Mouse (Mus musculus) brain, embryonic 14.5 days (tissue): ENCODE data around the gene Rrp7a. TPM values are rescaled to one million over a fixed set of nuclear protein-coding genes. Genes with fewer than 3 reads are reported as not detected.
A peak's percentile ranks its signal among the peaks of the same experiment; 100 is the strongest.

Source experiments
- DNase-seq: peaks from one replicate; pipeline ENCODE4 v3.0.0-alpha.2; 2011; ENCODE audit warnings: low read depth
- CTCF ChIP-seq: fragments of 200-500 bp; IDR thresholded peaks from 2 replicates; pipeline ENCODE4 v1.5.1; 2012; ENCODE audit warnings: inconsistent platforms, mild to moderate bottlenecking, moderate library complexity, borderline replicate concordance; ENCODE audit not compliant: insufficient read depth, insufficient read length; ENCODE audit errors: extremely low read depth
- POLR2A ChIP-seq: fragments of 200-500 bp; IDR thresholded peaks from 2 replicates; pipeline ENCODE4 v1.6.1; 2012; ENCODE audit warnings: mild to moderate bottlenecking, inconsistent platforms, borderline replicate concordance; ENCODE audit not compliant: poor library complexity, insufficient read depth, insufficient read length, severe bottlenecking; ENCODE audit errors: extremely low read depth
- polyA plus RNA-seq: library from polyadenylated mRNA; depleted of rRNA; stranded (reverse); fragments of >200 nt; gene quantifications from 2 replicates; pipeline ENCODE4 v1.2.3, GENCODE M21; 2012; rRNA removed

Gene Rrp7a
- polyA plus RNA-seq: 106 and 111 TPM in 2 replicates

- TF ChIP-seq POLR2A (peak; percentile 34; the same call in 1 of the 2 replicates), CTCF (no peak)
- peak; percentile 96 for DNase-seq
Observed at GRCm38 (mm10) chr15:83122566-83123145, at the start of gene Rrp7a. Gene Rrp7a (minus strand): TSS chr15:83122801.

DNA sequence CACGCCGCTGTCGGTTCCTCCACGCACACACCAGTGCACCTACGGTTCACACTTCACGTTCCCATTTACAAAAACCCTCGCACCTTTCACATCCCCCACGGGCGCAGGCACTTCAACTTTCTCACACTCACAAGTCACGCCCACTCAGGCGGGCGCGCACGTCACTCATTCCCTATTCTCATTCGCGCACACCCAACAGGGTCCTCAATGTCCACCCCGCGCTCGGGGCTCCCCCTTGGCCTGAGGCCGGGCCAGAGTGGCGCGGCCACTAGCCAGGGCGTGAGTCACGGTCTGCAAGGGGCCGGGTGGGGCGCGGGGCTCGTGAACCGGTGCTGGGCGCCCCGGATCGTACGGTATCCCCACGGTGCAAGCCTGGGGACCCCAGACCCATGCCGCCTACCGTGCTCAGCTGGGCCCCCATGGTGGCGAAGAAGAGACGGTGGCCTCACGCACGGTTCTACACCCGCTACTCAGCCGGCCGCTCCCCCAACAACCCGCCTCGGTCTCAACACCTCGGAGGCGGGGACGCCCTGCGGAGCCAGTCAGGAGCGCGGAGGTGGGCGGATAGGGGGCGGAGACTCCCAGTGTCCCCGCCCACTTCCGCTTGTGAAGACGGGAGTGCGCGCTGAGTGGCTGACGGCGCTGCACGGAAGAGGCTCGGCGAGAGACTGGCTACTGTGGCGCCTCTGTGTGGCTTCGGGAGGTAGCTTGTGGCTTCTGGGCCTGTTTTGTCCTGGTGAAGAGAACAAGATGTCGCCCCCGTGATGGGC, 49.3 kb upstream of the Rrp7a start:
- peak; percentile 99 for DNase-seq
- TF ChIP-seq POLR2A (0 out of 2 replicates have a peak, but pooled peaks have one; percentile 76), CTCF (peak; percentile 41; the same call in 1 of the 2 replicates)

DNA sequence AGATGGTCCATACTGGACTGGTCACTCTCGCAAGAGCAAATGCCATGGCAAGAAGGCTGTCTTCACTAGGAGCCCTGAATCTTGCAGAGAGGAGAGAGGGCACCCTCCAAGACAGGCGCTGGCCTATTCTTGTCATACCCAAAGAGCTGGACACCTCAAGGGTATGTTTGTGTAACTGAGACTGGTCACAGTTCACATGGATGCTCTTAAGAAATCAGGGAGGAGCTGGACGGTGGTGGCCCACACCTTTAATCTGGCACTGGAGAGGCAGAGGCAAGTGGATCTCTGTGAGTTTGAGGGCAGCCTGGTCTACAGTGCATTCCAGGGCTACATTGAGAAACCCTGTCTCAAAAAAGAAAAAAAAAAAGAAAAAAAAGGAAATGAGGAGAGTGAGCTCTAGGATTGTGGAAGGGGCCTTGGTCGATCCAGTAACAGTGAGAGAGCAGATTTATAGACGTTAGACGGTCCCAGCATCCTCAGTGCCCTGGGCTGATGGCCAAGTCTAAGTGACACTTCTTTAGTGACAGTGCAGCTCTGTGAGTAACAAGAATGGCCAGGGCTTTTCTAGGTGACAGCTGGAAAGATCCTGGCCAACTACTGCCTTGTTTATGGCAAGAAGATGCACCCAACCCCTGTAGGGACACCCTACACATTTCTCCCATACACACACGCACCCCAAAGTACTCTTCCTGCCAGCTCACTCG, 48.5 kb upstream of the Rrp7a start:
- no peak for TF ChIP-seq CTCF
- peak; percentile 41 for DNase-seq

- DNase-seq: no peak
- TF ChIP-seq CTCF: no peak
- no peak for TF ChIP-seq POLR2A
Observed at GRCm38 (mm10) chr15:83169772-83170722, 47.4 kb upstream of the Rrp7a start.

- DNase-seq: peak; percentile 7
- TF ChIP-seq CTCF: no peak
- no peak for TF ChIP-seq POLR2A
Observed at GRCm38 (mm10) chr15:83168875-83169771, 46.5 kb upstream of the Rrp7a start.

- no peak for DNase-seq
- TF ChIP-seq POLR2A (no peak), CTCF (no peak)
Observed at GRCm38 (mm10) chr15:83168311-83168710, 45.7 kb upstream of the Rrp7a start.

DNA sequence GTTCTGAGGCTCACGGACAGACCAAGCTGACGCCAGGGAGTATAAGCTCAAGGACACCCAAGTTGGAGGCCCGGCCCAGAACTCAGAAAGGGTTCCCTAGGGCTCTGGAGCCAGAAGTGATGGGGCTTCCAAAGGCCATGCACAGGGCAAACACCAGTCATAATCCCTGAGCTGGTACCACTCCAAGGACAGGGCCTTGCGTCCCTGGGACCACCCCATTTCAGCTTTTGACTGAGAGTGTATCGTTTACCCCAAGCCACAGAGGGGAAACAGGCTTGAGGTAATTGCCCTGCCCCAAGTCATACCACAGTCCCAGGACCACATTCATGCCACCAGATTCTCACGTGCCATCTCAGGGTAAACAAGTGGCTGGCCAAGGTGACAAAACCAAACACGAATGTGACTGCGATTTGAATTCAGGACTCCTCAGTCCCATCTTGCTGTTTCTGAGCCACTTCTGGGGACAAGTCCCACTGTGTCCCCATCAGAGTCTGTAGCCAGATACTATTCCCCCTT, 45.0 kb upstream of the Rrp7a start:
- DNase-seq: no peak
- no peak for TF ChIP-seq CTCF
- TF ChIP-seq POLR2A: no peak

DNA sequence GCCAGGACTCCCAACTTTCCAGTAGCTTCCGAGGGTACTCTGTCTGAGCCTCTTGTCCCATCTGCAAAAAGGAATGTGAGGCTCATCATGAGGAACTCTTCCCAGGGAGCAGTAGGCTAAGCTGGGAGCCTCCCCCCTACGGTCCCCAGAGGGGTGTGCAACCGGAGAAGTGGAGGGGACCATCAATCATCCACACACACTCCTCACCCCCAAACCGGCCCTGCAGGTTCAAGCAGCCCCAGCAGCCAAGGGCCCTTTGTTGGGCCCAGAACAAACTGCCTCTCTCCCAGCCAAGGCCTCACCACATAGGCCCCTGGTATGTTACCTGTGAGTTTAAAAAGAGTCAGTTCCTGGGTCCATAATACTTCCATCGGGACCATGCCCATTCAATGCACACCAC, 44.5 kb upstream of the Rrp7a start:
- DNase-seq: no peak
- TF ChIP-seq POLR2A (no peak), CTCF (no peak)

GRCm38 (mm10) chr15:83166642-83167041, 44.0 kb upstream of the Rrp7a start:
- DNase-seq: peak; percentile 7
- no peak for TF ChIP-seq CTCF
- TF ChIP-seq POLR2A: no peak
